ENCODE assay signal across 19 mouse cellular contexts in genomic region chr1:72755227-72755626, GRCm38 (mm10). TPM values are rescaled to one million over a fixed set of nuclear protein-coding genes. Genes with fewer than 3 reads are reported as not detected.
"Had no signal": no experiment of that assay in that cellular context is flagged by ENCODE, and none has a peak within 500 bp of the region (broad histone marks: within the 10 kb centered on the region; RNA-seq: fewer than 3 reads in every experiment).

No protein-coding gene starts in this region.

- DNase-seq: kidney, adult 8-10 months; kidney, postnatal 25 days; right cerebral cortex, postnatal 14 days had no signal

- H3K27me3 ChIP-seq: liver, embryonic 15.5 days had no signal

- H3K4me2 ChIP-seq: liver, embryonic 11.5 days; liver, embryonic 15.5 days; midbrain, embryonic 12.5 days had no signal

- ATAC-seq: intestine, postnatal 0 days; midbrain, embryonic 16.5 days had no signal

- H3K27ac ChIP-seq: left cerebral cortex, adult 2 months; limb, embryonic 10.5 days; liver, embryonic 15.5 days; macrophage; midbrain, embryonic 12.5 days had no signal

- H3K36me3 ChIP-seq: limb, embryonic 10.5 days; liver, embryonic 15.5 days; midbrain, embryonic 12.5 days had no signal

- H3K4me1 ChIP-seq: liver, embryonic 15.5 days had no signal

- H3K9ac ChIP-seq: liver, embryonic 15.5 days; midbrain, embryonic 12.5 days had no signal

- H3K4me3 ChIP-seq: left cerebral cortex, adult 2 months; limb, embryonic 10.5 days; liver, embryonic 15.5 days; midbrain, embryonic 12.5 days had no signal

- H3K9me3 ChIP-seq: limb, embryonic 10.5 days; liver, embryonic 15.5 days; midbrain, embryonic 12.5 days had no signal

RNA-seq across cellular contexts. Expression of gene Ankar, which starts 54.8 kb away (rescaled TPM):
- total RNA-seq: layer of hippocampus, postnatal 25 days; left cerebral cortex, adult 2 months; left cerebral cortex, postnatal 14 days; megakaryocyte-erythroid progenitor cell, adult 5-6 weeks had no signal
- polyA plus RNA-seq: intestine, postnatal 0 days; limb, embryonic 10.5 days; limb, embryonic 14.5 days; liver, embryonic 11.5 days; liver, embryonic 15.5 days; lung, postnatal 0 days; macrophage; midbrain, embryonic 12.5 days; midbrain, embryonic 16.5 days; neural tube, embryonic 14.5 days; stomach, embryonic 16.5 days; urinary bladder, adult 2 months had no signal
